Mouse (Mus musculus) T-helper 1 cell (primary cell): ENCODE results near the gene Ankrd1.

Experiments
- in situ Hi-C: fragments of 300-600 bp; cut with MboI, MseI; formaldehyde crosslinking; loops from one replicate; pipeline ENCODE4 v1.15.1; 2025; ENCODE audit warnings: high pct_unique_total_duplicates

The Ankrd1 gene

GRCm38 (mm10) chr19:36119783-36120471, at the start of gene Ankrd1:
TSS of gene Ankrd1 (minus strand) at chr19:36120099.
- in situ Hi-C loops, result no loop called here

GRCm38 (mm10) chr19:36169101-36169500, 49.2 kb upstream of the Ankrd1 start:
- in situ Hi-C loops, result no loop called here

GRCm38 (mm10) chr19:36168121-36168520, 48.2 kb upstream of the Ankrd1 start:
- in situ Hi-C loops, result no loop called here

GRCm38 (mm10) chr19:36167291-36167896, 47.5 kb upstream of the Ankrd1 start:
- in situ Hi-C loops, result no loop called here

- in situ Hi-C loops, result no loop called here
Observed at GRCm38 (mm10) chr19:36166401-36167160, 46.7 kb upstream of the Ankrd1 start.

GRCm38 (mm10) chr19:36165351-36165750, 45.5 kb upstream of the Ankrd1 start:
- in situ Hi-C loops, result no loop called here

GRCm38 (mm10) chr19:36150241-36151007, 30.5 kb upstream of the Ankrd1 start:
- in situ Hi-C loops, result no loop called here

GRCm38 (mm10) chr19:36148578-36148977, 28.7 kb upstream of the Ankrd1 start:
- in situ Hi-C loops, result no loop called here

- in situ Hi-C loops, result no loop called here
Observed at GRCm38 (mm10) chr19:36143571-36143970, 23.7 kb upstream of the Ankrd1 start.

GRCm38 (mm10) chr19:36133731-36134130, 13.8 kb upstream of the Ankrd1 start:
- in situ Hi-C loops, result no loop called here

- in situ Hi-C loops, result no loop called here
Observed at GRCm38 (mm10) chr19:36133064-36133463, 13.2 kb upstream of the Ankrd1 start.

- in situ Hi-C loops, result no loop called here
Observed at GRCm38 (mm10) chr19:36131990-36132389, 12.1 kb upstream of the Ankrd1 start.

GRCm38 (mm10) chr19:36130181-36130580, 10.3 kb upstream of the Ankrd1 start:
- in situ Hi-C loops, result no loop called here

GRCm38 (mm10) chr19:36129643-36130042, 9.7 kb upstream of the Ankrd1 start:
- in situ Hi-C loops, result no loop called here

- in situ Hi-C loops, result no loop called here
Observed at GRCm38 (mm10) chr19:36129213-36129612, 9.3 kb upstream of the Ankrd1 start.

GRCm38 (mm10) chr19:36128440-36128839, 8.5 kb upstream of the Ankrd1 start:
- in situ Hi-C loops, result no loop called here

- in situ Hi-C loops, result no loop called here
Observed at GRCm38 (mm10) chr19:36124203-36124602, 4.3 kb upstream of the Ankrd1 start.

GRCm38 (mm10) chr19:36119219-36119618, 680 bp downstream of the Ankrd1 start:
- in situ Hi-C loops, result no loop called here

GRCm38 (mm10) chr19:36116185-36116584, 3.7 kb downstream of the Ankrd1 start:
- in situ Hi-C loops, result no loop called here

GRCm38 (mm10) chr19:36112007-36112406, 7.9 kb downstream of the Ankrd1 start:
- in situ Hi-C loops, result no loop called here

- in situ Hi-C loops, result no loop called here
Observed at GRCm38 (mm10) chr19:36111054-36111895, 8.6 kb downstream of the Ankrd1 start.
